Mouse (Mus musculus): Measurements from ENCODE around the gene Wdr25. TPM values are rescaled to one million over a fixed set of nuclear protein-coding genes. Genes with fewer than 3 reads are reported as not detected.
A peak's percentile ranks its signal among the peaks of the same experiment; 100 is the strongest.

Wdr25 gene
- polyA plus RNA-seq, 1 experiment, result 13.7 TPM

DNA sequence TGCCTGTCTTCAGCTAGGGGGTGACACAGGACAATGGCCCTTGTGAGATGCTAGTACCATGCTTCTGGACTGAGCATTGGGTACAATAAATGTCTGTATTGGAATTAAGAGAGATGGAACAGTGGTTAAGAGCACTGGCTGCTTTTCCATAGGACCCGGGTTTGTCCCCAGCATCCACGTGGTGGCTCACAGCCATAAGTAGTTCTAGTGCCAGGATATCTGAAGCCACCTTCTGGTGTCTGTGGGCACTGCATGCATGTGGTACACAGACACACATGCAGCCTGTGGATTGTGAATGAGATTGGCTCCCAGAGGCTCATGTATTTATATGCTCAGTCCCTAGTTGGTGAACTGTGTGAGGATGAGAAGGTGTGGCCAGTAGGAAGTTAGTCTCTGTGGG lies 23.9 kb upstream of the Wdr25 start:
- TF ChIP-seq CTCF (IDR thresholded peaks at IDR 0.05; ENCODE audit: borderline replicate concordance, control insufficient read depth, extremely low read depth, insufficient read depth, low read length, poor library complexity), result no peak
- TF ChIP-seq POLR2A (IDR thresholded peaks at IDR 0.05; ENCODE audit: control insufficient read depth, extremely low read depth, insufficient read depth, low read length, poor library complexity), result no peak
- peaks cover 4% of the 10 kb centered on the region; the same call in 1 of the 2 replicates for H3K36me3 ChIP-seq (ENCODE audit: control insufficient read depth, insufficient read depth, low read length)
- no peak overlapping the region for H3K27ac ChIP-seq (ENCODE audit: control insufficient read depth, insufficient read depth, low read length)
- H3K4me3 ChIP-seq (ENCODE audit: control insufficient read depth, insufficient read depth, low read length), result no peak overlapping the region
- H3K27me3 ChIP-seq (ENCODE audit: control insufficient read depth, insufficient read depth, low read length), result no peaks in the 10 kb centered on the region
- DNase-seq, result peak; percentile 13
- WGBS, result 92% methylated on average over 2 of the region's 2 CpGs
- no peaks in the 10 kb centered on the region for H3K4me1 ChIP-seq (replicated peaks; ENCODE audit: control insufficient read depth, insufficient read depth, low read length)

DNA sequence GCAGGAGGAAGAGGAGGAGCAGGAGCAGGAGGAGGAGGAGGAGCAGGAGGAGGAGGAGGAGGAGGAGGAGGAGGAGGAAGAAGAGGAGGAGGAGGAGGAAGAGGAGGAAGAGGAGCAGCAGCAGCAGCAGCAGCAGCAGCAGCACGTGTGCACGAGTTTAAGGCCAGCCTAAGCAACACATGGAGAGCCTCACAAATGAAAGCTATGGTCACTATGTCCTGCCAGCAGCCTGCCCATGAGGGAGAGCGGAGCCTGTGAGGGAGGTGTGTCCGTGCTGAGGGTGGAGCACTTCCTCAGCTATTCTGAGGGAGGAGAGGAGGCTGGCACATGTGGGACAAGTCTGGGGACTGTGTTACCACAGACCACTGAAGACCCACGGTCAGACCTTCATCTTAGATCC lies 20.3 kb upstream of the Wdr25 start:
- Histone ChIP-seq H3K4me3 (ENCODE audit: control insufficient read depth, insufficient read depth, low read length) (no peak overlapping the region), H3K27me3 (ENCODE audit: control insufficient read depth, insufficient read depth, low read length) (no peaks in the 10 kb centered on the region), H3K36me3 (ENCODE audit: control insufficient read depth, insufficient read depth, low read length) (peaks cover 4% of the 10 kb centered on the region; the same call in 1 of the 2 replicates), H3K4me1 (replicated peaks; ENCODE audit: control insufficient read depth, insufficient read depth, low read length) (no peaks in the 10 kb centered on the region), H3K27ac (ENCODE audit: control insufficient read depth, insufficient read depth, low read length) (no peak overlapping the region)
- WGBS, result 92% methylated on average over 5 of the region's 5 CpGs
- TF ChIP-seq POLR2A (IDR thresholded peaks at IDR 0.05; ENCODE audit: control insufficient read depth, extremely low read depth, insufficient read depth, low read length, poor library complexity), result no peak
- no peak for TF ChIP-seq CTCF (IDR thresholded peaks at IDR 0.05; ENCODE audit: borderline replicate concordance, control insufficient read depth, extremely low read depth, insufficient read depth, low read length, poor library complexity)
- DNase-seq, result no peak

DNA sequence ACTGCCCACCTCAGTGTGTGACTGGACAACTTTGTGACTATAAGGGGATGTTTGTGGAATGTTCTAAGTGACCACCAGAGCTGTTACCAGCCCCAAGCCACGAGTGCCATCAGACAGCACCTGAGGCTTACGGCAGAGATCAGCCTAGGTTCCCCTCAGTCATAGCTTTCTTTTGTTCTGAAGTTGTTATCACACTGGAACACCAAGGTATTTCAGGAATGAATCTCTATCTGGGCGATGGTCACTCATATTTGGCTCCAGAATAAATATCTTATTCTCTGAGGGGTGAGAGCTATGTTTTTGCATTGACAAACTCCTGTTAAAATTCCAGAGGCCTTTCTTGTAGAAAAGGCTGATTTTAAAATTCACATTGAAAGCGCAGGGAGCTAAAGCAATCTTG lies 14.3 kb upstream of the Wdr25 start:
- Histone ChIP-seq H3K4me1 (replicated peaks; ENCODE audit: control insufficient read depth, insufficient read depth, low read length) (no peaks in the 10 kb centered on the region), H3K36me3 (ENCODE audit: control insufficient read depth, insufficient read depth, low read length) (no peaks in the 10 kb centered on the region; the same call in 1 of the 2 replicates), H3K4me3 (ENCODE audit: control insufficient read depth, insufficient read depth, low read length) (no peak overlapping the region), H3K27ac (ENCODE audit: control insufficient read depth, insufficient read depth, low read length) (no peak overlapping the region), H3K27me3 (ENCODE audit: control insufficient read depth, insufficient read depth, low read length) (no peaks in the 10 kb centered on the region)
- 92% methylated on average over 4 of the region's 4 CpGs for WGBS
- TF ChIP-seq CTCF (IDR thresholded peaks at IDR 0.05; ENCODE audit: borderline replicate concordance, control insufficient read depth, extremely low read depth, insufficient read depth, low read length, poor library complexity), result no peak
- no peak for TF ChIP-seq POLR2A (IDR thresholded peaks at IDR 0.05; ENCODE audit: control insufficient read depth, extremely low read depth, insufficient read depth, low read length, poor library complexity)
- DNase-seq, result no peak

DNA sequence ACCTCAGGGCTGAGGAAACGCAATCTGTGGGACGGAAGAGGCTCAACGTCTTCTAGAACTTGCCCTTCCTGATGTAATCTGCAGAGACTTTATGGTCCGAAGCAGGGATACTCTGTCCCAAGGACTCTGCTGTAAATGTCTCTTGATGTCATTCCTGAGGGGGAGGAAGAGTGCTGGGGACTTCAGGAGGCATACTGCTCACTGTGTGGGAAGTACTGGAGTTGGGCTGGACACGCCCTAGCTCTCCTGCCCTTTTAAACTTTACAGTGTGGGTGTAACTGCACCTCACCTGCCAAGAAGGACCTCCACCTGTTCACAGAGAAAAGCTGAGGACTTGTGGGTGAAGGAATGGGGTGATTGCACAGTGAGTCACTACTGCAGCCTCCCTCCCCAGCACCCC lies 12.8 kb upstream of the Wdr25 start:
- TF ChIP-seq CTCF (IDR thresholded peaks at IDR 0.05; ENCODE audit: borderline replicate concordance, control insufficient read depth, extremely low read depth, insufficient read depth, low read length, poor library complexity), result no peak
- Histone ChIP-seq H3K36me3 (ENCODE audit: control insufficient read depth, insufficient read depth, low read length) (peaks cover 3% of the 10 kb centered on the region; the same call in 1 of the 2 replicates), H3K4me3 (ENCODE audit: control insufficient read depth, insufficient read depth, low read length) (no peak overlapping the region), H3K4me1 (replicated peaks; ENCODE audit: control insufficient read depth, insufficient read depth, low read length) (no peaks in the 10 kb centered on the region), H3K27ac (ENCODE audit: control insufficient read depth, insufficient read depth, low read length) (no peak overlapping the region), H3K27me3 (ENCODE audit: control insufficient read depth, insufficient read depth, low read length) (no peaks in the 10 kb centered on the region)
- WGBS, result 95% methylated on average over 5 of the region's 5 CpGs
- DNase-seq, result no peak

DNA sequence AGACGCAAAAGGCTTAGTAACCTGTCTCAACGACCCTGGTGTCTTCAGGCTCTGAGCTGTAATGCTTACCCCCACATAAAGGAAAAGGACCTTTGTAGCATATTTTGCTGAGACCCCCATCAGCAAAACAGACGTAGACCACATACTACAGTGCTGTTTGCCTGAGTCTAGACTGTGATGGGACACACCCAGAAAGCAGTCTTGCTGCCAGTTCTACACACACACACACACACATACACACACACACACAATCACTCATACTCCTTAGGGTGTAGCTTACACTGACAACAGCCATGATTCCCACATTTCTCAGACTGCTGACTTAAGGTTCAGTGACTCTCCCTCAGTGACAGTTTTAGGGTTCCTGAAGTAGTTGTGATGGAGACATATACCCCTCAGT lies 12.2 kb upstream of the Wdr25 start:
- TF ChIP-seq CTCF (IDR thresholded peaks at IDR 0.05; ENCODE audit: borderline replicate concordance, control insufficient read depth, extremely low read depth, insufficient read depth, low read length, poor library complexity), result no peak
- no peak for TF ChIP-seq POLR2A (IDR thresholded peaks at IDR 0.05; ENCODE audit: control insufficient read depth, extremely low read depth, insufficient read depth, low read length, poor library complexity)
- H3K4me1 ChIP-seq (replicated peaks; ENCODE audit: control insufficient read depth, insufficient read depth, low read length), result no peaks in the 10 kb centered on the region
- 89% methylated on average over 3 of the region's 3 CpGs for WGBS
- H3K36me3 ChIP-seq (ENCODE audit: control insufficient read depth, insufficient read depth, low read length), result peaks cover 3% of the 10 kb centered on the region; the same call in 1 of the 2 replicates
- DNase-seq, result no peak
- no peak overlapping the region for H3K4me3 ChIP-seq (ENCODE audit: control insufficient read depth, insufficient read depth, low read length)
- no peak overlapping the region for H3K27ac ChIP-seq (ENCODE audit: control insufficient read depth, insufficient read depth, low read length)
- H3K27me3 ChIP-seq (ENCODE audit: control insufficient read depth, insufficient read depth, low read length), result no peaks in the 10 kb centered on the region

DNA sequence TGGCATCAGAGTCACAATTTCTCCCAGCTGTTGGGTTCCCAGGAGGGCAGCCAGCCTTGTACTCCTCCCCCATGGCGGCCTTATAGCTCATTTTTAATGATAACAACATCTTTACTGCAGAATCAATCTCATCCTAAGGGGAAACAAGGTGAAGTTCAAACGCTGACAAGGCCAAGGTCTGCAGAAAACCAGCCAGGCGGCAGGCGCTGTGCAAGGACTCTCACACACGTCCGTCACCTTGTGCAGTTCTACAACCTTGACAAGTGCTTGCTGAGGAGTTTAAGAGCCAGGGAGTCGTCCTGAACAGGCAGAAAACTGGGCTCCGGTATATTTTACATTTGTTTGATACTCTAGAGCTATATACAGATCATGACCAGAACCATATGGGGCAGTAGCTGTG lies 10.7 kb upstream of the Wdr25 start:
- Histone ChIP-seq H3K4me1 (replicated peaks; ENCODE audit: control insufficient read depth, insufficient read depth, low read length) (no peaks in the 10 kb centered on the region), H3K4me3 (ENCODE audit: control insufficient read depth, insufficient read depth, low read length) (no peak overlapping the region), H3K27me3 (ENCODE audit: control insufficient read depth, insufficient read depth, low read length) (no peaks in the 10 kb centered on the region), H3K36me3 (ENCODE audit: control insufficient read depth, insufficient read depth, low read length) (peaks cover 10% of the 10 kb centered on the region), H3K27ac (ENCODE audit: control insufficient read depth, insufficient read depth, low read length) (no peak overlapping the region)
- TF ChIP-seq POLR2A (IDR thresholded peaks at IDR 0.05; ENCODE audit: control insufficient read depth, extremely low read depth, insufficient read depth, low read length, poor library complexity) (no peak), CTCF (IDR thresholded peaks at IDR 0.05; ENCODE audit: borderline replicate concordance, control insufficient read depth, extremely low read depth, insufficient read depth, low read length, poor library complexity) (no peak)
- WGBS, result 94% methylated on average over 8 of the region's 8 CpGs
- no peak for DNase-seq

DNA sequence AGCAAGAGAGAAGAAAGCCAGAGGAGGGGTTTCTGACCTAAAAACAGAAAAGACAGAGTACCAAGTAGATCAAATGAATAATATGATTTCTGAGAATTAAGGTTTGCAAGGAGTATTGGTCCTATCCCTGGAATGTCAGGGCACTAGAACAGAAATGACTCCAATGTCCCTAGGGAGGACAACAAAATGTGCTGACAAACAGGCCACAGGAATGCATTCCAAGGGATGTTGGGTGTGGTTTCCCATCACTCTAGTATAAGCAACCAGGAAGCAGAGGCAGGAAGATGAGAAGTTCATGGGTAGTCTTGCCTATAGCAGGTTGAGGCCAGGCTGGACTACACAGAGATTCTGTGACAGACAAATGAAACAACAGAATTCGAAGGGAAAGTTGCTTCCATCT lies 7.5 kb upstream of the Wdr25 start:
- no peak for DNase-seq
- Histone ChIP-seq H3K27ac (ENCODE audit: control insufficient read depth, insufficient read depth, low read length) (no peak overlapping the region), H3K27me3 (ENCODE audit: control insufficient read depth, insufficient read depth, low read length) (no peaks in the 10 kb centered on the region), H3K4me3 (ENCODE audit: control insufficient read depth, insufficient read depth, low read length) (no peak overlapping the region), H3K4me1 (replicated peaks; ENCODE audit: control insufficient read depth, insufficient read depth, low read length) (no peaks in the 10 kb centered on the region), H3K36me3 (ENCODE audit: control insufficient read depth, insufficient read depth, low read length) (peaks cover 16% of the 10 kb centered on the region)
- 97% methylated on average over 1 of the region's 1 CpGs for WGBS
- no peak for TF ChIP-seq POLR2A (IDR thresholded peaks at IDR 0.05; ENCODE audit: control insufficient read depth, extremely low read depth, insufficient read depth, low read length, poor library complexity)
- no peak for TF ChIP-seq CTCF (IDR thresholded peaks at IDR 0.05; ENCODE audit: borderline replicate concordance, control insufficient read depth, extremely low read depth, insufficient read depth, low read length, poor library complexity)

Measured in thymus, adult 2 months (tissue).